Mouse (Mus musculus) heart, embryonic 11.5 days (tissue): ENCODE data around the gene Acbd6. TPM values are rescaled to one million over a fixed set of nuclear protein-coding genes. Genes with fewer than 3 reads are reported as not detected.

Source experiments
- ATAC-seq: fragments of 200-750 bp; cut with Nextera tagmentation; replicated peaks from 2 replicates; pipeline ENCODE4 v1.8.0; 2017; ENCODE audit warnings: moderate library complexity; ENCODE audit not compliant: insufficient number of reproducible peaks, low FRiP score, low TSS enrichment
- H3K27ac ChIP-seq: fragments of 300-500 bp; sonication (generic); 2 replicates; pipeline ENCODE4 v1.5.1; 2014; ENCODE audit warnings: mild to moderate bottlenecking, low read depth, low read length
- H3K27me3 ChIP-seq: fragments of 300-500 bp; sonication (generic); 2 replicates; pipeline ENCODE4 v1.6.1; 2014; ENCODE audit warnings: mild to moderate bottlenecking, low read length, mixed read lengths; ENCODE audit not compliant: control insufficient read depth, insufficient read depth
- H3K36me3 ChIP-seq: fragments of 300-500 bp; sonication (generic); 2 replicates; pipeline ENCODE4 v1.6.1; 2014; ENCODE audit warnings: mild to moderate bottlenecking, low read length, moderate library complexity, mixed read lengths; ENCODE audit not compliant: control insufficient read depth, insufficient read depth
- H3K4me1 ChIP-seq: fragments of 300-500 bp; sonication (generic); 2 replicates; pipeline ENCODE4 v1.6.1; 2014; ENCODE audit warnings: low read length; ENCODE audit not compliant: control insufficient read depth, insufficient read depth
- H3K4me2 ChIP-seq: fragments of 300-500 bp; sonication (generic); 2 replicates; pipeline ENCODE4 v1.6.1; 2014; ENCODE audit warnings: mild to moderate bottlenecking, moderate library complexity
- H3K4me3 ChIP-seq: fragments of 300-500 bp; sonication (generic); 2 replicates; pipeline ENCODE4 v1.5.1; 2014; ENCODE audit warnings: low read depth, low read length
- H3K9ac ChIP-seq: fragments of 300-500 bp; sonication (generic); 2 replicates; pipeline ENCODE4 v1.6.1; 2014; ENCODE audit warnings: mild to moderate bottlenecking, low read depth, low read length, moderate library complexity
- H3K9me3 ChIP-seq: fragments of 300-500 bp; sonication (generic); replicated peaks from 2 replicates; pipeline ENCODE4 v1.6.1; 2016; ENCODE audit warnings: low read length; ENCODE audit not compliant: control insufficient read depth
- WGBS: fragments of 180-500 bp; shearing (Covaris S2); extraction: QIAGEN DNeasy Blood & Tissue Kit; methylation state at CpG from one replicate; pipeline ENCODE4 v1.1.7; 2014; ENCODE audit not compliant: insufficient replicate concordance; 5-methylcytosine and 5-hydroxymethylcytosine counted together
- polyA plus RNA-seq: library from polyadenylated mRNA; unstranded; fragments of >200 nt; fragmentation: Nextera tagmentation; extraction: Ambion mirVana; gene quantifications from 2 replicates; pipeline ENCODE4 v1.2.1, GENCODE M21; 2014

The Acbd6 gene
- polyA plus RNA-seq, 1 experiment from 2014 or later = 56.4 TPM

- H3K27ac ChIP-seq = no peak overlapping the region
- whole genome bisulfite sequencing = 44% methylated on average over 2 of the region's 2 CpGs
- no peaks in the 10 kb centered on the region for H3K27me3 ChIP-seq
- H3K4me2 ChIP-seq = no peak overlapping the region
- no peak for ATAC-seq
- no peaks in the 10 kb centered on the region for H3K9me3 ChIP-seq
- H3K4me3 ChIP-seq = no peak overlapping the region
- H3K36me3 ChIP-seq = no peaks in the 10 kb centered on the region
- no peak overlapping the region for H3K9ac ChIP-seq
- no peaks in the 10 kb centered on the region for H3K4me1 ChIP-seq
These were observed 155.4 kb downstream of the Acbd6 start for GRCm38 (mm10) chr1:155713306-155713705.

GRCm38 (mm10) chr1:155715366-155715765 is 157.4 kb downstream of the Acbd6 start:
- no peak overlapping the region for H3K4me3 ChIP-seq
- no peak for ATAC-seq

GRCm38 (mm10) chr1:155717301-155717700 is 159.4 kb downstream of the Acbd6 start:
- no peak overlapping the region for H3K4me2 ChIP-seq
- no peaks in the 10 kb centered on the region for H3K36me3 ChIP-seq
- no peaks in the 10 kb centered on the region for H3K4me1 ChIP-seq
- no peak overlapping the region for H3K27ac ChIP-seq
- ATAC-seq = no peak
- no peaks in the 10 kb centered on the region for H3K9me3 ChIP-seq
- peaks cover 11% of the 10 kb centered on the region for H3K27me3 ChIP-seq
- no peak overlapping the region for H3K9ac ChIP-seq
- 86% methylated on average over 12 of the region's 12 CpGs for WGBS
- H3K4me3 ChIP-seq = no peak overlapping the region

More at GRCm38 (mm10) chr1:155715366-155715765, 157.4 kb downstream of the Acbd6 start:
- Histone ChIP-seq H3K27me3 (peaks cover 8% of the 10 kb centered on the region; the same call in 1 of the 2 replicates), H3K4me1 (no peaks in the 10 kb centered on the region), H3K9ac (no peak overlapping the region), H3K27ac (no peak overlapping the region), H3K9me3 (no peaks in the 10 kb centered on the region), H3K4me2 (no peak overlapping the region), H3K36me3 (no peaks in the 10 kb centered on the region)

- WGBS = 80% methylated on average over 3 of the region's 3 CpGs
These were observed 160.9 kb downstream of the Acbd6 start for GRCm38 (mm10) chr1:155718851-155719250.

GRCm38 (mm10) chr1:155720006-155720405 is 162.1 kb downstream of the Acbd6 start:
- Histone ChIP-seq H3K4me1 (no peaks in the 10 kb centered on the region), H3K27me3 (peaks cover 32% of the 10 kb centered on the region), H3K9ac (no peak overlapping the region), H3K27ac (no peak overlapping the region), H3K4me3 (no peak overlapping the region), H3K36me3 (no peaks in the 10 kb centered on the region), H3K4me2 (no peak overlapping the region), H3K9me3 (no peaks in the 10 kb centered on the region)
- 49% methylated on average over 5 of the region's 5 CpGs for WGBS
- ATAC-seq = no peak

More at GRCm38 (mm10) chr1:155718851-155719250, 160.9 kb downstream of the Acbd6 start:
- Histone ChIP-seq H3K9me3 (no peaks in the 10 kb centered on the region), H3K4me1 (no peaks in the 10 kb centered on the region), H3K27me3 (peaks cover 23% of the 10 kb centered on the region), H3K27ac (no peak overlapping the region), H3K36me3 (no peaks in the 10 kb centered on the region), H3K4me2 (no peak overlapping the region), H3K9ac (no peak overlapping the region), H3K4me3 (no peak overlapping the region)
- no peak for ATAC-seq

- H3K36me3 ChIP-seq = no peaks in the 10 kb centered on the region
- no peak for ATAC-seq
- H3K27me3 ChIP-seq = peaks cover 32% of the 10 kb centered on the region
- H3K27ac ChIP-seq = no peak overlapping the region
- H3K9me3 ChIP-seq = no peaks in the 10 kb centered on the region
- no peak overlapping the region for H3K4me3 ChIP-seq
- 36% methylated on average over 8 of the region's 8 CpGs for WGBS
- H3K4me2 ChIP-seq = no peak overlapping the region
- H3K9ac ChIP-seq = no peak overlapping the region
- H3K4me1 ChIP-seq = no peaks in the 10 kb centered on the region
These were observed 163.5 kb downstream of the Acbd6 start for GRCm38 (mm10) chr1:155721443-155721842.

- Histone ChIP-seq H3K4me1 (no peaks in the 10 kb centered on the region), H3K9ac (no peak overlapping the region), H3K27me3 (peaks cover 32% of the 10 kb centered on the region), H3K9me3 (no peaks in the 10 kb centered on the region), H3K4me3 (peak overlapping the region; percentile 26), H3K27ac (no peak overlapping the region), H3K4me2 (peak overlapping the region; percentile 60), H3K36me3 (no peaks in the 10 kb centered on the region)
- no peak for ATAC-seq
- WGBS = under 1% methylated on average over 13 of the region's 13 CpGs
These were observed 164.3 kb downstream of the Acbd6 start for GRCm38 (mm10) chr1:155722185-155722584.

GRCm38 (mm10) chr1:155724301-155724700 is 166.4 kb downstream of the Acbd6 start:
- WGBS = 60% methylated on average over 3 of the region's 3 CpGs
- Histone ChIP-seq H3K4me3 (no peak overlapping the region), H3K27me3 (peaks cover 51% of the 10 kb centered on the region), H3K9ac (no peak overlapping the region), H3K27ac (no peak overlapping the region), H3K4me2 (no peak overlapping the region), H3K9me3 (no peaks in the 10 kb centered on the region), H3K36me3 (no peaks in the 10 kb centered on the region), H3K4me1 (no peaks in the 10 kb centered on the region)
- ATAC-seq = no peak

GRCm38 (mm10) chr1:155725876-155726275 is 168.0 kb downstream of the Acbd6 start:
- Histone ChIP-seq H3K27me3 (peaks cover 59% of the 10 kb centered on the region), H3K4me2 (no peak overlapping the region), H3K9me3 (no peaks in the 10 kb centered on the region), H3K9ac (no peak overlapping the region), H3K27ac (no peak overlapping the region), H3K36me3 (no peaks in the 10 kb centered on the region), H3K4me1 (no peaks in the 10 kb centered on the region), H3K4me3 (no peak overlapping the region)
- WGBS = 63% methylated on average over 2 of the region's 2 CpGs
- ATAC-seq = no peak
